ENCODE assay signal across 8 mouse cellular contexts in the genomic region with DNA sequence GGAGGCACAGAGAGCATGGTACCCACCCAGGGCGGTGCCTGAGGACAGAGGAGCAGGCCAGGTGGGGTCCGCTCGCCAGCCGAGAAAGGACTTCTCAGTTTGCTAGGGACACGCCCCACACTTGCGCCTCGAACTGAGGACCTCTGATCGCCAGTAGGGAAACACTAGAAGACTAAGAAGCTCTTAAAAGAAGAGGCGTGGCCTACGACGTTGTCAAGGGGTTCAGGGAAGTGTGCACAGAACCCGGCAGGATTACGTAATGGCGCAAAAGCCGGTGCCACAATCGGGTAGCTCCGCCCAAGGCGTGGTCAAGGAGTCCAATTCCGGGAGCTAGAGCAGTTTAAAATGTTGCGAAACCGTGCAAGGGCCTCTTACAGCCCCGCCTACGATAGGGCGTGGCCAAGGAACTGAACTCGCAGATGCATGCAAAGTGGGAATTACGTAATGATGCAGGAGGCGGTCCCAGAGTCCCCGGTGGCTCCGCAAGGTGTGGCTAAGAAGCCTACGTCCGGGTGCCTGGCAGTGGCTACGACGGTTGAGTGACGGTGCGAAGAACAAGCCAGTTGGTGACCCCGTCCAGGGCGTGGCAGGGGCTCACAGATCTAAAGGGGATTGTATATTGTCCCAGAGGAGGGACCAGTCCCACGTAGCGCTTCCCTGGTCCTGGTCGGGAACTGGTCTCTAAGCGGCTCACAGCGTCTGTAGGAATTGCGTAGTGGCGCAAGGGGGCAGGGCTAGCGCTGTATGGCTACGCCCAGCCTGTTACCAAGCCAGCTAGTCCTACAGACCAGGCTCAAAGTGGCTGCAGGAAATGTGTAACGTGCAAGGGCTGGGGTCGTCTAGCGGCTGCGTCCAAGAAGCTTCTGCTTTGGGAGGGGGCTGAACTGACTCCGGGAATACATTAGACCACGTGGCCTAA. TPM values are rescaled to one million over a fixed set of nuclear protein-coding genes. Genes with fewer than 3 reads are reported as not detected.
DNase-seq lines count a peak whose midpoint lies in the region; ATAC-seq and TF ChIP-seq lines count a peak whose summit lies in the region.

A gene (plus strand): TSS at position 482 of the 919 bp plus-strand sequence.

- peak; percentile 95 to 96 for DNase-seq in CD8-positive naive resting alpha-beta T cell, adult 2 months (ENCODE audit: low read depth in 2 of 2, low spot score in 2 of 2)
- DNase-seq in c-Kit-positive CD71-negative TER-119-negative erythroid progenitor cells, embryonic 14.5 days (ENCODE audit: low read depth), result peak; percentile 100
- peak; percentile 99 for DNase-seq in forebrain, embryonic 10.5 days (ENCODE audit: extremely low spot score, low spot score)
- peak; percentile 100 for DNase-seq in kidney, postnatal 25 days
- peak; percentile 100 for DNase-seq in liver, embryonic 14.5 days (ENCODE audit: low read depth in 3 of 3, low spot score in 3 of 3)
- peak; percentile 99 for DNase-seq in neural tube, embryonic 11.5 days (ENCODE audit: low spot score)
- peak; percentile 100 for DNase-seq in stomach, postnatal 0 days (ENCODE audit: low spot score)

- under 1% methylated on average over 52 of the region's 52 CpGs for WGBS in forebrain, embryonic 10.5 days
- WGBS in heart, embryonic 15.5 days, result under 1% methylated on average over 52 of the region's 52 CpGs
- under 1% methylated on average over 52 of the region's 52 CpGs for WGBS in liver, embryonic 14.5 days (ENCODE audit: insufficient replicate concordance)
- under 1% methylated on average over 52 of the region's 52 CpGs for WGBS in neural tube, embryonic 11.5 days
- WGBS in stomach, postnatal 0 days, result under 1% methylated on average over 52 of the region's 52 CpGs

- peak; percentile 88 for ATAC-seq in heart, embryonic 15.5 days (replicated peaks; ENCODE audit: insufficient number of reproducible peaks, insufficient read depth, low FRiP score, low read depth)
- ATAC-seq in liver, embryonic 14.5 days (ENCODE audit: insufficient read depth), result peak; percentile 85
- ATAC-seq in neural tube, embryonic 11.5 days (ENCODE audit: insufficient read depth, low FRiP score, low TSS enrichment), result peak; percentile 87
- peak; percentile 90 for ATAC-seq in stomach, postnatal 0 days (ENCODE audit: low FRiP score, low TSS enrichment)

- H3K4me2 ChIP-seq in heart, embryonic 15.5 days, result peak within 1 kb of the TSS; percentile 84
- peak within 1 kb of the TSS; percentile 96 for H3K4me2 ChIP-seq in liver, embryonic 14.5 days (ENCODE audit: low read depth)
- peak within 1 kb of the TSS; percentile 86 for H3K4me2 ChIP-seq in neural tube, embryonic 11.5 days (ENCODE audit: low read depth)
- peak within 1 kb of the TSS; percentile 77 for H3K4me2 ChIP-seq in stomach, postnatal 0 days (replicated peaks; ENCODE audit: low read depth)

- TF ChIP-seq EP300 in liver, embryonic 14.5 days (IDR thresholded peaks at IDR 0.05; ENCODE audit: low read depth), result no peak
- peak; percentile 72 for TF ChIP-seq EP300 in stomach, postnatal 0 days (optimal IDR thresholded peaks at IDR 0.05)

- H3K4me3 ChIP-seq in forebrain, embryonic 10.5 days, result peak within 1 kb of the TSS; percentile 73
- peak within 1 kb of the TSS; percentile 71 for H3K4me3 ChIP-seq in heart, embryonic 15.5 days
- peak within 1 kb of the TSS; percentile 65 to 72 for H3K4me3 ChIP-seq in liver, embryonic 14.5 days (ENCODE audit: insufficient read depth in 1 of 2, low read depth in 2 of 2, low read length in 2 of 2)
- peak within 1 kb of the TSS; percentile 52 for H3K4me3 ChIP-seq in neural tube, embryonic 11.5 days (ENCODE audit: low read depth, low read length)
- H3K4me3 ChIP-seq in stomach, postnatal 0 days (ENCODE audit: low read depth, low read length), result peak within 1 kb of the TSS; percentile 62

- H3K27me3 ChIP-seq in forebrain, embryonic 10.5 days (ENCODE audit: poor library complexity, severe bottlenecking), result peaks cover 18% of the 10 kb centered on the region
- peaks cover 5% of the 10 kb centered on the region; the same call in 1 of the 2 replicates for H3K27me3 ChIP-seq in heart, embryonic 15.5 days
- no peaks in the 10 kb centered on the region for H3K27me3 ChIP-seq in liver, embryonic 14.5 days (ENCODE audit: control insufficient read depth, insufficient read depth, low read length)
- no peaks in the 10 kb centered on the region for H3K27me3 ChIP-seq in neural tube, embryonic 11.5 days (ENCODE audit: control insufficient read depth, insufficient read depth, low read length)
- H3K27me3 ChIP-seq in stomach, postnatal 0 days (ENCODE audit: control insufficient read depth, insufficient read depth, low read length), result no peaks in the 10 kb centered on the region

- H3K27ac ChIP-seq in forebrain, embryonic 10.5 days, result peak within 1 kb of the TSS; percentile 92
- H3K27ac ChIP-seq in heart, embryonic 15.5 days, result peak within 1 kb of the TSS; percentile 100
- peak within 1 kb of the TSS; percentile 86 for H3K27ac ChIP-seq in liver, embryonic 14.5 days
- H3K27ac ChIP-seq in neural tube, embryonic 11.5 days (ENCODE audit: low read depth, low read length), result peak within 1 kb of the TSS; percentile 94
- H3K27ac ChIP-seq in stomach, postnatal 0 days (replicated peaks), result peak within 1 kb of the TSS; percentile 98

- H3K9ac ChIP-seq in heart, embryonic 15.5 days, result peak within 1 kb of the TSS; percentile 72
- H3K9ac ChIP-seq in liver, embryonic 14.5 days (replicated peaks), result peak within 1 kb of the TSS; percentile 82
- H3K9ac ChIP-seq in neural tube, embryonic 11.5 days (ENCODE audit: low read length), result peak within 1 kb of the TSS; percentile 77
- peak within 1 kb of the TSS; percentile 75 for H3K9ac ChIP-seq in stomach, postnatal 0 days (ENCODE audit: low read length)

- H3K4me1 ChIP-seq in forebrain, embryonic 10.5 days, result peaks cover 46% of the 10 kb centered on the region
- peaks cover 33% of the 10 kb centered on the region for H3K4me1 ChIP-seq in heart, embryonic 15.5 days (replicated peaks)
- peaks cover 8 to 16% of the 10 kb centered on the region in 2 experiments for H3K4me1 ChIP-seq in liver, embryonic 14.5 days (replicated peaks; ENCODE audit: control insufficient read depth in 2 of 2, insufficient read depth in 2 of 2, low read length in 1 of 2)
- peaks cover 15% of the 10 kb centered on the region for H3K4me1 ChIP-seq in neural tube, embryonic 11.5 days (ENCODE audit: control insufficient read depth, insufficient read depth, low read length)
- peaks cover 3% of the 10 kb centered on the region; the same call in 1 of the 2 replicates for H3K4me1 ChIP-seq in stomach, postnatal 0 days (replicated peaks; ENCODE audit: control insufficient read depth, insufficient read depth)

- H3K9me3 ChIP-seq in forebrain, embryonic 10.5 days, result no peaks in the 10 kb centered on the region
- H3K9me3 ChIP-seq in heart, embryonic 15.5 days (replicated peaks), result no peaks in the 10 kb centered on the region
- H3K9me3 ChIP-seq in liver, embryonic 14.5 days (ENCODE audit: control insufficient read depth, low read length), result no peaks in the 10 kb centered on the region
- no peaks in the 10 kb centered on the region for H3K9me3 ChIP-seq in neural tube, embryonic 11.5 days (ENCODE audit: control insufficient read depth, low read length)
- H3K9me3 ChIP-seq in stomach, postnatal 0 days (ENCODE audit: control insufficient read depth, low read length), result no peaks in the 10 kb centered on the region

- H3K36me3 ChIP-seq in forebrain, embryonic 10.5 days (replicated peaks), result no peaks in the 10 kb centered on the region
- no peaks in the 10 kb centered on the region; the same call in 1 of the 2 replicates for H3K36me3 ChIP-seq in heart, embryonic 15.5 days
- H3K36me3 ChIP-seq in liver, embryonic 14.5 days (replicated peaks; ENCODE audit: control insufficient read depth, insufficient read depth, low read depth), result no peaks in the 10 kb centered on the region
- no peaks in the 10 kb centered on the region for H3K36me3 ChIP-seq in neural tube, embryonic 11.5 days (ENCODE audit: control insufficient read depth, insufficient read depth, low read length)
- no peaks in the 10 kb centered on the region for H3K36me3 ChIP-seq in stomach, postnatal 0 days (ENCODE audit: control insufficient read depth, insufficient read depth, low read length)

- TF ChIP-seq CTCF in liver, embryonic 14.5 days (IDR thresholded peaks at IDR 0.05; ENCODE audit: low read depth), result peak; percentile 42; the same call in 1 of the 2 replicates
- TF ChIP-seq CTCF in stomach, postnatal 0 days (IDR thresholded peaks at IDR 0.05; ENCODE audit: low read depth), result peak; percentile 42

RNA-seq across cellular contexts. Expression of the gene that starts here (rescaled TPM):
- 40.1 and 40.8 TPM in 2 replicates for polyA plus RNA-seq in forebrain, embryonic 10.5 days (2016; fragmentation: Nextera tagmentation; extraction: Ambion mirVana)
- polyA plus RNA-seq in heart, embryonic 15.5 days (2015; fragmentation: Nextera tagmentation; extraction: Ambion mirVana), result 70.0 and 74.5 TPM in 2 replicates
- polyA plus RNA-seq in liver, embryonic 14.5 days (2012; rRNA removed), result 27.0 and 27.9 TPM in 2 replicates
- 23.1 and 25.1 TPM in 2 replicates for polyA plus RNA-seq in liver, embryonic 14.5 days (2014; fragmentation: Nextera tagmentation; extraction: Ambion mirVana)
- polyA plus RNA-seq in neural tube, embryonic 11.5 days (2014; fragmentation: Nextera tagmentation; extraction: Ambion mirVana), result 45.9 and 46.3 TPM in 2 replicates
- polyA plus RNA-seq in stomach, postnatal 0 days (2015; fragmentation: Nextera tagmentation; extraction: Ambion mirVana), result 56.5 and 64.0 TPM in 2 replicates

Comparison
In these comparisons a context has a peak if more than half of its experiments do, and no peak if none do; other contexts are left out.
1. Peak in every context shown above with its lines: DNase-seq, ATAC-seq, H3K4me3 ChIP-seq and H3K27ac ChIP-seq.